Mouse (Mus musculus): ENCODE measurements around the gene Gm17617. TPM values are rescaled to one million over a fixed set of nuclear protein-coding genes. Genes with fewer than 3 reads are reported as not detected.

Gm17617 gene
- total RNA-seq (2022) = not detected

DNA sequence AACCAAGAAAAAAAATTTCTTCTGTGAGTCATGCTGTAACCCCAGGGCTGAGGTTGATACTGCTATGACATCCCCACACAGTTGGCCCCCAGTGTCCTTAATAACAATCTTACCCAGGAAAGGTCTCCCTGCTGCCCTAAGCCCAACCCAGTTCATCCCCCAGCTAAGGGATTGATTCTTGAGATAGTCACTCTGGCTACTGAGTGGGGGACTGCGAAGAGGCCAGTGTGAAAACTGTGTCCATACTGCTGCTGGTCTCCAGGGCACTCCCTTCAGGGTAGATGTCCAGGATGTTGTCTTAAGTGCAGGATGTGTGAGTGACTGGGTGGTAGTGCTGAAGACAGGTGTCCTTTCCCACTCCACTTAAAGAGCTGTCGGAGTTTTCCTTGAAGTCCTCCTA, at the start of gene Gm17617:
Gm17617 (minus strand) TSS at position 101 of the 400 bp plus-strand sequence.
- DNase-seq (ENCODE audit: low spot score in 2 of 2) = no peak

DNA sequence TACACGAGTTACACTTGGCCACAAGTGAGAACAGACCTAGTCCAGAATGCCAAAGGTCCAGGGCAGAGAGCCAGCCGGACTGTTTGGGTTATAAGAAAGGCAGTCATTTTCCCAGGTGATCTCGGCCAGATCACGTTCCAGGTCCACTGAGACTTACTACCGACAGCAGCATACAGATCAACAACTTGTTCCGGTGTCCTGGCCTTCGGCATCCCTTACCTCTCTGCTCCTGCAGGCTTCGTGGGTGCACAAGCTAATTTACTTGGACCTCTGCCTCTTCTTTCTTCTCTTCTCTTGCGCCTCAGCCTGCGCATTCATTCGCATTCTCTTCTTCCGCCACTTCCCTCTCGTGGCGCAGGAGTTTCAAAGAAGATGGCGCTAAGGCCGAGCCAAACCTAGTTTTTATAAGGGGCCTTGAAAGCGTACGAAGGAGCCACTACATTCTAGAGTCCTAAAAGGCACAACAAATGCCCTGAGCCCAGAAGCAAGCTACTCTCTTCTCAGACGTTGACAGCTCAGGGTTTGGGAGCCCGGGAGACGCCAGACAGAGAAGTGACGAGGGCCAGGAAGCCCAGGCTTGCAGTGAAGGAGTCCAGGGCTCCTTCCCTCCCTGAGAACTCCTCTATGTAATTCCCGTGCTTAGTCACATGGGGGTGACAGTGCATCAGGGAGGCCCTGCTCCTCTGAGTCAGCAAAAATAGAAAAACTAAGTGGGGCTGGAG, 49.0 kb upstream of the Gm17617 start:
- peak; percentile 57 to 64 for DNase-seq (ENCODE audit: low spot score in 2 of 2)

DNA sequence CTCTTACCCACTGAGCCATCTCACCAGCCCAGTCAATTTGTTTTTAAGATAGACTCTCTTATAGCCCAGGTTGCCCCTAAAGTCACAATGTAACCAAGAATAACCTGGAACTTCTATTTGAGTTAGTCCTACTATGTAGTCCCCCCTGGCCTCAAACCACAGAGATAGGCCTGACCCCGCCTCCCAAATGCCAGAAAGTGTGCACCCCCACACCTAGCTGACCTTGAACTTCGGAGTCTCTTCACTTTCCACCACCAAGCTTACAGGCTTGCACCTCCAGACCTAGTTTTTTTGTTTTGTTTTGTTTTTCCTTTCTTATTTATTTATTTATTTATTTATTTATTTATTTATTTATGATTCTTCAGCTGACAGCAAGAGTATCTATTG, 48.4 kb upstream of the Gm17617 start:
- DNase-seq (ENCODE audit: low spot score in 2 of 2) = no peak

DNA sequence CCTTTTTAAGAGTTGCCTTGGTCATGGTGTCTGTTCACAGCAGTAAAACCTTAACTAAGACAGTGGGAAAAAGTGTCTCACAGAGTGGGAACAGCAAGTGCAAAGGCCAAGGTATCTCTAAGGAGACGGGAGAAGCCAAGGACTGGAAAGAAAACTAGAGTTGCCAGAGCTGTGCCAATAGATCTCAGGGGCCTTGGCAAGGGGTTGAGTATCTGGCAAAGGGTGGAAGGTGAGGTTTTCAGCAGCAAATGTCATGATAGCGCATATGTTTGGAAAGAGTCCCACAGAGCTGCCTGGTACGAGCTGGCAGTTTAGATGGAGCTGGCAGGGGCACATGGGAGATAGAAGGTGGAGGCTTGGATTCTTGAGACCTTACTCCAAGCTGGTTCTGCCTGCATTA, 46.2 kb upstream of the Gm17617 start:
- DNase-seq (ENCODE audit: low spot score in 2 of 2) = no peak

DNA sequence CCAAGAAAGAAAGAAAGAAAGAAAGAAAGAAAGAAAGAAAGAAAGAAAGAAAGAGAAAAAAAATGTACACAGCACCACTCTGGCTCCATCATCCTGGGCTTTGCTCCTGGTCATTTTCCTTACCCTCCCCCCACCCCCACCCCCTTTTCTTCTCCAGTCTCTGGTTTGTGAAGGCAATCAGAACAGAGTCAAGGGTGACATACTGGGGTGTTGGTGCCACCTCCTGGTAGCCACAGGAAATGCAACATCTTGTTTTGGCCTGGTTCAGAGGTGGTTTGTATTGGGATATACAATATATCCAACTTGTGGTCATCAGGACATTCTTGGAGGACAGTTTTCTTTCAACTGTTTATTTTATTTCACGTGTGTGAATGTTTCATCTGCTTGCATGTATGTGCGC, 45.2 kb upstream of the Gm17617 start:
- DNase-seq (ENCODE audit: low spot score in 2 of 2) = peak; percentile 61 to 66

DNA sequence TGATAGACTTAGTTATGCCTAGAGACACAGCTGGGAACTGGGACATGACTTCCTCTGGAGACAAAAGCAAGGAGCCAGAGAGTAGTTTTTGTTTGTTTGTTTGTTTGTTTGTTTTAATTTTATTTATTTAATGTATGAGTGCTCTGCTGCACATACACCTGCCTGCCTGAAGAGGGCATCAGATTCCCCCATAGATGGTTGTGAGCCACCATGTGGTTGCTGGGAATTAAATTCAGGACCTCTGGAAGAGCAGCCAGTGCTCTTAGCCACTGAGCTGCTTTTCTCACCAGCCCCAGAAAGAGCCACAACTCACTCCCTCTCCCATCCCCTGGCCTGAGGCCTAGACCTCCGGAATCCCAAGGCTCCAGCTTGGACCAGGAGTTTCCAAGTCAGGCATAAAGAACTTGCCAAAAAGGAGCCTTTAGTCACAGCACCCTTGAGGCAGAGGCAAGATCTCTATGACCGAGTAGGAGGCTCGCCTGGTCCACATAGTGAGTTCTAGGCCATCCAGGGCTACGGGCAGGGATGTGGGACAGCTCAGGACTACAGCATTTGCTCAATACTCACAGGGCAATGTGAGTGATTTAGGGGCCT, 44.7 kb upstream of the Gm17617 start:
- DNase-seq (ENCODE audit: low spot score in 2 of 2) = no peak

DNA sequence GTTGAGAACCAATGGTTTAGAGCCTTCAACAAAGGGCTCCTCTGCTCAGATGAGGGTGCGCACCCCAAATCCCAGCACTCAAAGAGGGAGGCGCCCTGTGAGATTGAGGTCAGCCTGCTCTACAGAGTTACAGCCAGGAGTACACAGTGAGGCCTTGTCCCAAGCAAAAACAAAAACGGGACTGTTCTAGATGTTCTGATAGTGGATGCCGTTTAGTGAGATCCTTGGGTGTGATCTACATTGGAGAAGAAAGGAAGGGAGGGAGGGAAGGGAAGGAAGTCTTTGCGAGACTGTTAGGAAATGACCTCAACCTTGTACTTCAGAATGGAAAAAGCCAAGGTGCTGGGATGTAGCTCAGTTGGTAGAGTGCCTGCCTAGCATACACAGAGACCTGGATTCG, 42.9 kb upstream of the Gm17617 start:
- DNase-seq (ENCODE audit: low spot score in 2 of 2) = no peak

DNA sequence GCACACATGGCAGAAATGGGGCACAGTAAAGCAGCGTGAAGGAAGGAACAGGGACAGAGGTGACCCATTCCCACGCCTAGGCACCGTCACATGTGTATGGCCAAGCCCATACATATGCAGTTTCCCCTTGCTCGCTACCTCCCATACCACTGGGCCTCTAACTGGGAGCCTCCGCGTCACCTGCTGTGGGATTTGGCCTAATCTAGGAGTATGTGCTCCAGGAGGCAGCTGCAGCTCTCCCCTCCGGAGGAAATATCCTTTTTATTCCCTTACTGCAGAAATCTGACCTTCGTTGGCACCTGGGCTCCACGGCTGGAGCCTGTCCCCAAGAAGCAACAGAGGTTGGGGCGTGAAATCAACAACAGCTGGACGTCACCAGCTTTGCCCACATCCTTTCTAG, 41.0 kb upstream of the Gm17617 start:
- no peak for DNase-seq (ENCODE audit: low spot score in 2 of 2)

DNA sequence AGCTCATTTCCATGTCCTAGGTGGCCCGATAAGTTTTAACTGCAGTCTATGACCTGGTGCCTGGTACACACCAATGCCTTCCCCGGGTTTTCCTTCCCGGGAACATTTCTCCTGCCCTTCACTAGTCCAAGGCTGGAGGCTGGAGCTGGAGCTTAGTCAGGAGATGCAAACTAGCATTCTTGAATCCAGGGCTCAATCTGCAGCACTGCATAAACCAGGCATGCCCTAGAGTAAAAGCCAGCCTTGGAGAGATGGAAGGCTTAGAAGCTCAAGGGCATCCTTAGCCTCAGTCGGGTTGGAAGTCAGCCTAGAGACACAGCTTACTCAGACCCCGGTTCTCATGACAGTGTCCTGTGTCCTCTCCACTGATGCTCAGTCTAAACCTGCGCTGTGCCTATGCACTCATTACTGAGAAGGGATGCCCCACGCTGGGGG, 39.0 kb upstream of the Gm17617 start:
- no peak for DNase-seq (ENCODE audit: low spot score in 2 of 2)

DNA sequence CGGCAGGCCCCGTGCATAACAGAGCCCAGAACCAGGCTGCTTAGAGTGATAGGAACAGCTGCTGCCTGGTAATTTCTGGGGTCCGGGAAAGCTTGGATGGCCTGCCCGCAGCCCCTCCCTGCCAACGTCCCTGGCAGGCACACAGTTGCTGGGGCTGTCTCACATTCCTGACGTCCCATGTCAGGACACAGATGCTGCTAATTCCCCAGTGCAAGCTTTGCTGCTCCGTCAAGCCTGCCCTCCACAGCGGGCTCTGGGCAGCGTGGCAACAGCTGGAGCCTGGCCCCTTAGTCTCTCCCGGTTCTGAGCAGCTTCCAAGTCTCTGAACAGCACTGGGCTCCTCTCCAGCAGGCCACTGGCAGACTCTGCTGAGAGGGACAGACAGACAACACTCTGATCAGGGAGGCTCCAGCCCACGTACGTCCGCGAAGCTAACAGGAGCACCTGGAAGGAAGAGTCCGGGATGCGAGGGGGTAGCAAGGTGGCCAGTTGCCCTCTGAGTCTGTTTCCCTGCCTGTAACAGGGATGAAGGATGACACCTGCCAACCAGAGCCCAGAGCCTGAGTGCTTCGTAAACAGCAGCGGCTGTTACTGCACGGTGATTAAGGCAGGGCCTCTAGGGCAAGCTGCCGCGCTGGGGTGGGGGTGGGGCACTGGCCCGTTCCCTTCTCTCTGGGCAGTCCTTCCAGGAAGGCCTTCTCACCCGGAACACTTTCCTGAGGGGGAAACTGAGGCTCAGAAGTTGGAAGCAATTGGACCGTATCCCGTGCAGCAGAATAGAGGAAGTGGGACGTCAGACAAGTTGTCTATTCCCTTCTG, 38.4 kb upstream of the Gm17617 start:
- DNase-seq (ENCODE audit: low spot score in 2 of 2) = peak; percentile 57 to 77

DNA sequence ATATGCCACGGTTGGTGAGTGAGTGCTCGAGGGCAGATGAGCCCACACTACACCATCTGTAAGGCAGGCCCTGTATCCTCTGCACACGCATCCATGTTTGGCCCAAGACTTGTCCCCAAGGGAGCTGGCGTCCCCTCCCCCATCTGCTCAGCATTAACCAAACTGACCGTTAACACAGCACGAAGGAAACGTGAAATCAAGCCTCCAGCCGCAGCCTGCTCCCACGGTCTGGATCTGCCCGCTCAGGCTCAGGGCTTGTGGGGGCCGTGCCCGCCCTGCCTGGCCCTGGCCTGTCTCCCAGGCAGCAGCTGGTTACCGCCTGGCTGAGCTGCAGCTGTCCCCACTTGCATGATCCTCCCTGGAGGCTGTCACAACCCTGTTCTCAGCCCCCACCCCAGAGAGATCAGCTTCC, 35.6 kb upstream of the Gm17617 start:
- peak; percentile 74 to 86 for DNase-seq (ENCODE audit: low spot score in 2 of 2)

DNA sequence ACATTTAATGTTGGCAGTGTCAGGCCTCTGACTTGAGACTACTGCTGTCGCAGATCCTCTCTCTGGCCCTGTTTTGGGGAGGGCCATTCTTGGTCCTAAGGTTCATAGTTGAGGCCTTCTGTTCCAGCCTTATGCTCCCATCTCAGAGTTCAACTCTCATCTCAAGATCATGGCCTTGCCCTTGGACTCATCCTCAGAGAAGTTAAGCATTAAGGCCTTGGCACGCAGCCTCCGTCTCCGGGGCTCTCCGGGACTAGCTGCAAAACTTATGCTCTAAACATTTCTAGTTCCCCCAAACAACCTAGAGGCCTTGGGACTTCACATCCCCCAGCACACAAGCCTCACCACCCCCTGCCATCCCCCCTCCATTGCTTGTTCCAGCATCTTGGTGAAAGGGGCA, 34.9 kb upstream of the Gm17617 start:
- no peak for DNase-seq (ENCODE audit: low spot score in 2 of 2)

DNA sequence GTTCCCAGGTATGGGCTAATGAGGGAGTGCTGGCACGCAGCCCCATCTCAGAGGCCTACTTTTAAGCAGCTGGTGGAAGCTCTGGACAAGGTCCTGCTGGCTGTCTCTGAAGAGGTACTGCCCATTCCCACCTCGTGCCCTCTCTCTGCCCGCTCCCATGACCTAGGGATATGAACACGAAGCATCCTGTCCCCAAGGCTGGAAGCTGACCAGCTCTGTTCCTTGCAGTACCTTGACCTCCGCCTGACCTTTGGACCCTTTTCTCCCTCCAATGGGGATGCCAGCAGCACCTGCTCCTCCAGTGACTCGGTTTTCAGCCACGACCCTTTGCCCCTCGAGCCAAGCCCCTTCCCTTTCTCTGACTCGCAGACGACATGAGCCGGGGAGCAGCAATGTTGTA, 34.5 kb upstream of the Gm17617 start:
- no peak for DNase-seq (ENCODE audit: low spot score in 2 of 2)

DNA sequence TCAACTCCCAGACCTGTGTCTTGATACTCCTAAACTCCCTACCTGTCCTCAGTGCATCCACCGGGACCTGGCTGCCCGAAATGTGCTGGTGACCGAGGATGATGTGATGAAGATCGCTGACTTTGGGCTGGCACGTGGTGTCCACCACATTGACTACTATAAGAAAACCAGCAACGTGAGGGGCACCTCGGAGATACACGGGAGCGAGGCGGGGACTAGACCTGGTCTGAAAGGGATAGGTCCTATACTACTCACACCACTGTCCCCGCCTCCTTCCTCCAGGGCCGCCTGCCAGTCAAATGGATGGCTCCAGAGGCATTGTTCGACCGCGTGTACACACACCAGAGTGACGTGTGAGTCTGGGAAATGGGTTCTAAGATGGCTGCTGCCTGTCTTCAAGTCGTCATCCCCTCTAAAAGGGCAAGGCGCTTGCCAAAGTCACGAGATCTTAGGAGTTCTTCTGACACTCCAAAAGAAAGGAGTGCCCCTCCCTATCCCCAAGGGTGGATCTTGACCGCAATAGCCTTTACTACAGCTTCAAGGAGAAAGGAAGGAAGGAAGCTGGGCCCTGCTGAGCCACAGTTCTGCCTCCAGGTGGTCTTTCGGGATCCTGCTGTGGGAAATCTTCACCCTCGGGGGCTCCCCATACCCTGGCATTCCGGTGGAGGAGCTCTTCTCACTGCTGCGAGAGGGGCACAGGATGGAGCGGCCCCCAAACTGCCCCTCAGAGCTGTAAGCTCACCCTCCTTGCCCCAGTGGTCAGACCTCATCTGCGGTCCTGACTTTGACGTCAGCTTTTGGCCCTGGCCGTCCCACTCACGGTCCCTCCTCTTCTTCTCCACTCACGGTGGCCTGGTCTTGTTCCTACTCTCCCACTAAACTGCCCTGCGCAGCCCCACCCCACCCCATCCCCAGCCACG, 33.7 kb upstream of the Gm17617 start:
- DNase-seq (ENCODE audit: low spot score in 2 of 2) = no peak

DNA sequence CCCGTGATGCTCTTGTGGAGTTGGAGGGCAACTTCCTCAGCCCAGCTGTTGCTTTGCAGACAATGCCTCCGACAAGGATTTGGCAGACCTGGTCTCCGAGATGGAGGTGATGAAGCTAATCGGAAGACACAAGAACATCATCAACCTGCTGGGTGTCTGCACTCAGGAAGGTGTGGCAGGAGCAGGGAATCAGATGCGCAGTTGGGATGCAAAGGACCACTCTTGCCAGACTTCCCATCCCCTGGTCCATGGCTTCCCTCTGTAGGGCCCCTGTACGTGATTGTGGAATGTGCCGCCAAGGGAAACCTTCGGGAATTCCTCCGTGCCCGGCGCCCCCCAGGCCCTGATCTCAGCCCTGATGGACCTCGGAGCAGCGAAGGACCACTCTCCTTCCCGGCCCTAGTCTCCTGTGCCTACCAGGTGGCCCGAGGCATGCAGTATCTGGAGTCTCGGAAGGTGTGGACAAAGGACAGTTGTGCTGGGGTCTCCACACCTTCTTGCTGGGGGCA, 32.5 kb upstream of the Gm17617 start:
- DNase-seq (ENCODE audit: low spot score in 2 of 2) = no peak

DNA sequence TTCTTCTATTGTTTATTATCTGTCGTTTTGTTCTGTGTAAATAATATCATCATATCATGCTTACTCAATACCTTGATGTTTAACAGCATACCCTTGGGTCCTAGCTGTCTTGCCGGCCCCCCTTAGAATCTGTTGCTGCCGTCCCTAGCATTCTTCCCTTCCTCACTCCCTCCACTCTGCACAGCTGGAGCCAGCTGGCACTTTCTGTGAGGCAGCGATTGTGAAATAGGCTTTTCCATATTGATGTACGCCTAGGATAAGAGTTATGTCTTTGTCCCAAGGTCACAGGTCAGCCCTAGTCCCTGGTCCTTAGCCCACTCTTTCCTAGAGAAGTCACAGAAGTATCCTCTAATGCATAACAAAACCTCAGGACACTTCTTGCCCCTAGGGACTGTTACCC, 30.2 kb upstream of the Gm17617 start:
- DNase-seq (ENCODE audit: low spot score in 2 of 2) = no peak

DNA sequence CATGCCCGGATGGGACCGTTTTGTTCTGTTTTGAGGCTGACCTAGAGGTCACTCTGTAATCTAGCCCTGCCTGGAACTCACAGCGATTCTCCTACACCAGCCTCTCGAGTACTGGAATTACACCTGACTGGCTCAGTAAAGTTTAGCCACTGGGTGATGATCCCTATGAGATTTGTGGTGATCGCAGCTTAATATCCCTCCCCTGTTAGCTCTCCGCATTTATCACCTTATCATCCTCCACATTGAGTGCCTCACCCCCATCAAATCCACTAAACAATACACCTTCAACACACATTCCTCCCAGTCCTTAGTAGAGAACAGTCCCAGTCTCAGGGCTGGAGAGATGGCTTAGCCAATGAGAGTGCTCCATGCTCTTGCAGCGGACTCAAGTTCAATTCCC, 29.0 kb upstream of the Gm17617 start:
- DNase-seq (ENCODE audit: low spot score in 2 of 2) = no peak

DNA sequence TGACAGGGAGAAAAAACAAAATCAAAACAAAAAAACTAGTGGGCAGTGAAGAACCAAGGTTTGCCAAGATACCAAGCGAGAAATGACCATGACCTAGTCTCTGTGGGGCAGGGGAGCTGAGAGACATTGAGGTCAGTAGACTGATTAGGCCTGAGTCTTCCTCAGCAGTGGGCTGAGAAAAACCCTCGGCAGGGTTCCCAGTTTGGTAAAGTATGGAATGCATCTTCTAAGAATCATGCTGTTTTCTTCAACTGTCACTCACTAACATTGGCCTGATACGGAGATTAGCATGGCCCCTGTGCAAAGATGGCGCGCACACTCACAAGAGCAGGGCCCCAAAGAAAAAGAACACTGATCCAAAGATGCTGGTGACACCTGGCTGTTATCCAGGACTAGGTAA, 20.6 kb upstream of the Gm17617 start:
- no peak for DNase-seq (ENCODE audit: low spot score in 2 of 2)

DNA sequence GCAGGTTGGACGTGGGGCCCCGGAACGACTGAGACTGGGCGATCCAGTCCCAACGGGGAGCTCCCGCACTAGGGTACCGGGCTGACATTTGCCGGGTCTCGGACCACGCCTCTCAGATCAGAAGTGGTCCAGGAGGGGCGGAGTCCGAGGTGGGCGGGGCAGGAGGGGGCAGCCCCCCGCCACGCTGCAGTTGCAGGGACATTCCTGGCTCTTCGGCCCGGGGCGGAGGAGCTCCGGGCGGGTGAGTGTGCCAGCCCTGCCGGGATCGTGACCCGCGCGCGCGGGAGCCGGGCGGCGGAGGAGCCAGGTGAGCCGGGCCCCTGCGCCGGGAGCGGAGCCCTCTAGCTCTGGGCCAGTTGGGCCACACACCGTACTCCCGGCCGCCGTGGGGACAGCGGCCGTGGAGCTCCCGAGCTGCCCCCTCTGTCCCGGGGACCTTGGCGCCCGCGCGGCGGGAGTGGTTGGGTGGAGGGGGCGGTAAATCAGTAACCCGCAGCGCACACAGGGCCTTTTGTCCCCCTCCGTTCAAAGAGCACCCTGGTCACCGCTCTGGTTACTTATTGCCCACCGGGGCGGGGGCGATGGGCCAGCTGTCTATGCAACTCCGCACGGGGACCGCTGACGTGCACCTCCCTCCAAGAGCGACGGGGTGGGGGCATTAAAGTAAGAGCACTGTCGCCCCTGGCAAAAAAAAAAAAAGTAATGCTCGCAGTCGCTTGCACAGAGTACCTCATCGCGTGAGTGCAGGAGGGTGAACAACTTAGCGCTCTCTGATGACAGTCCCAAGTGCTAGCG, 19.5 kb upstream of the Gm17617 start, which contains the start of gene Fgfr4:
Fgfr4 (plus strand) TSS at position 20 of the 795 bp plus-strand sequence.
- DNase-seq (ENCODE audit: low spot score in 2 of 2) = no peak

DNA sequence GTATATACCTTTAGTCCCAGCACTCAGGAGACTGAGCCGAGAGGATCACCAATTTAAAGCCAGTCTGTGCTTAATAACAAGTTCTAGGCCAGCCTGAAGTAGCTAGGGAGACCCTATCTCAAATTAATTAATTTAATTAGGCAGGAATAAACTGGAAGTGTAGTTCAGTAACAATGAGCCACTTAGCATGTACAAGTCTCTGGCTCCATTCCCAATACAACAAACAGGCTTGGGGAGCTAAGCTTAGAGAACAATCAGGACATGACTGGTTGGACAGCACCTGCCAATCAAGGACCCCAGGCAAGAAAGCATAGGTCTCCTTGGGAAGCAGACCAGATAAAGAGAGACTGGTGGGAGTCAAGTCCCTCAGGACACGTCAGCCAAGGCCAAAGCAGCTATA, 6.9 kb upstream of the Gm17617 start:
- DNase-seq (ENCODE audit: low spot score in 2 of 2) = no peak

Data from gastrocnemius, adult 8-10 months (tissue).